Comparison of ENCODE assay signal across 7 mouse cellular contexts in the genomic region with DNA sequence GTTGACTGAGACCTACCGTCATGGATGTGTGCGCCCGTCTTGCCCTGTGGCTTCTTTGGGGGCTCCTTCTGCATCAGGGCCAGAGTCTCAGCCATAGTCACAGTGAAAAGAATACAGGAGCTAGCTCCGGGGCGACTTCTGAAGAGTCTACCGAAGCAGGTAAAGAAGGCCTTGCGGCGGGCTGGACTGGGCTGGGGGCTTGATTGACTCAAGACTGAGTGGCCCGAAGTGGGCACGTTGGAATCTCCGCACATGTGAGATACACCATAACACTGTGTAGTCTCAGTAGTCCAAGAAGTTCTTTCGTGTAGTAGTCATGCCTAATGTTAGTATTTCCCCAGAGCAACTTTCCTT. TPM values are rescaled to one million over a fixed set of nuclear protein-coding genes. Genes with fewer than 3 reads are reported as not detected.
DNase-seq lines count a peak whose midpoint lies in the region; ATAC-seq lines count a peak whose summit lies in the region.

No protein-coding gene starts in this region.

- peaks cover 51% of the 10 kb centered on the region for H3K4me1 ChIP-seq in megakaryocyte, embryonic 14.5 days
- H3K4me1 ChIP-seq in erythroblast, embryonic 14.5 days (ENCODE audit: control insufficient read depth), result peaks cover 54% of the 10 kb centered on the region
- peaks cover 8% of the 10 kb centered on the region for H3K4me1 ChIP-seq in limb, embryonic 12.5 days (replicated peaks)
- peaks cover 8% of the 10 kb centered on the region; the same call in 1 of the 2 replicates for H3K4me1 ChIP-seq in stomach, embryonic 14.5 days (ENCODE audit: control insufficient read depth, insufficient read depth, low read length)

- H3K9me3 ChIP-seq in megakaryocyte, embryonic 14.5 days, result no peaks in the 10 kb centered on the region
- H3K9me3 ChIP-seq in erythroblast, embryonic 14.5 days (ENCODE audit: control insufficient read depth, low read length), result no peaks in the 10 kb centered on the region
- no peaks in the 10 kb centered on the region for H3K9me3 ChIP-seq in limb, embryonic 12.5 days
- no peaks in the 10 kb centered on the region for H3K9me3 ChIP-seq in stomach, embryonic 14.5 days (ENCODE audit: control insufficient read depth, low read depth, low read length)

- no peak for DNase-seq in right cerebral cortex, postnatal 25 days
- DNase-seq in urinary bladder, adult 2 months (ENCODE audit: low spot score), result no peak

- H3K4me3 ChIP-seq in megakaryocyte, embryonic 14.5 days (replicated peaks), result peak overlapping the region; percentile 99
- peak overlapping the region; percentile 97 for H3K4me3 ChIP-seq in erythroblast, embryonic 14.5 days (replicated peaks)
- peak overlapping the region; percentile 87 for H3K4me3 ChIP-seq in limb, embryonic 12.5 days (replicated peaks)
- H3K4me3 ChIP-seq in stomach, embryonic 14.5 days (ENCODE audit: low read depth, low read length), result peak overlapping the region; percentile 84

- H3K36me3 ChIP-seq in megakaryocyte, embryonic 14.5 days (replicated peaks; ENCODE audit: low read length), result peaks cover 26% of the 10 kb centered on the region
- H3K36me3 ChIP-seq in erythroblast, embryonic 14.5 days (ENCODE audit: control insufficient read depth), result peaks cover 15% of the 10 kb centered on the region
- no peaks in the 10 kb centered on the region for H3K36me3 ChIP-seq in limb, embryonic 12.5 days
- no peaks in the 10 kb centered on the region for H3K36me3 ChIP-seq in stomach, embryonic 14.5 days (ENCODE audit: control insufficient read depth, insufficient read depth, low read length)

- no peak for ATAC-seq in megakaryocyte, adult 5-6 weeks (ENCODE audit: poor library complexity, severe bottlenecking)
- no peak for ATAC-seq in limb, embryonic 12.5 days (ENCODE audit: insufficient number of reproducible peaks, insufficient read depth, low FRiP score, low TSS enrichment, low read depth)
- no peak for ATAC-seq in stomach, embryonic 14.5 days (ENCODE audit: insufficient number of reproducible peaks, insufficient read depth, low FRiP score, low read depth)

- WGBS in limb, embryonic 12.5 days, result 7% methylated on average over 12 of the region's 12 CpGs
- 11% methylated on average over 12 of the region's 12 CpGs for WGBS in stomach, embryonic 14.5 days

- no peaks in the 10 kb centered on the region for H3K27me3 ChIP-seq in megakaryocyte, embryonic 14.5 days (replicated peaks)
- H3K27me3 ChIP-seq in erythroblast, embryonic 14.5 days (ENCODE audit: control insufficient read depth), result no peaks in the 10 kb centered on the region
- peaks cover 8% of the 10 kb centered on the region for H3K27me3 ChIP-seq in limb, embryonic 12.5 days
- no peaks in the 10 kb centered on the region for H3K27me3 ChIP-seq in stomach, embryonic 14.5 days (ENCODE audit: control insufficient read depth, insufficient read depth, low read length)

- peak overlapping the region; percentile 70 for H3K9ac ChIP-seq in limb, embryonic 12.5 days (replicated peaks)
- peak overlapping the region; percentile 65 for H3K9ac ChIP-seq in stomach, embryonic 14.5 days (replicated peaks; ENCODE audit: low read depth, low read length)

- H3K27ac ChIP-seq in limb, embryonic 12.5 days, result no peak overlapping the region
- H3K27ac ChIP-seq in stomach, embryonic 14.5 days (ENCODE audit: low read length), result peak overlapping the region; percentile 6; the same call in 1 of the 2 replicates

- H3K4me2 ChIP-seq in limb, embryonic 12.5 days, result peak overlapping the region; percentile 73
- H3K4me2 ChIP-seq in stomach, embryonic 14.5 days (replicated peaks; ENCODE audit: low read depth, low read length), result peak overlapping the region; percentile 96

RNA-seq across cellular contexts. Expression of a gene that starts 0.8 kb away (rescaled TPM):
- 106 and 312 TPM in 2 replicates for polyA plus RNA-seq in megakaryocyte, embryonic 14.5 days (2012; ENCODE audit: insufficient read depth, low replicate concordance)
- 28.0 and 28.8 TPM in 2 replicates for total RNA-seq in megakaryocyte, adult 5-6 weeks (2015)
- 35.5 and 59.3 TPM in 2 replicates for total RNA-seq in megakaryocyte, adult 5-6 weeks (2017)
- 2.7 and 2.9 TPM in 2 replicates for polyA plus RNA-seq in erythroblast, embryonic 14.5 days (2012)
- 17.7 and 25.3 TPM in 2 replicates for polyA plus RNA-seq in limb, embryonic 12.5 days (2016; fragmentation: Nextera tagmentation; extraction: Ambion mirVana)
- polyA plus RNA-seq in stomach, embryonic 14.5 days (2014; fragmentation: Nextera tagmentation; extraction: Ambion mirVana), result 24.9 and 25.6 TPM in 2 replicates
- polyA plus RNA-seq in urinary bladder, adult 2 months (2012; rRNA removed), result 89.4 and 107 TPM in 2 replicates

RNA-seq across cellular contexts. Expression of a gene that starts 12.5 kb away (rescaled TPM):
- 210 and 238 TPM in 2 replicates for polyA plus RNA-seq in megakaryocyte, embryonic 14.5 days (2012; ENCODE audit: insufficient read depth, low replicate concordance)
- 359 and 397 TPM in 2 replicates for total RNA-seq in megakaryocyte, adult 5-6 weeks (2015)
- 89.0 and 112 TPM in 2 replicates for total RNA-seq in megakaryocyte, adult 5-6 weeks (2017)
- 7.6 and 15.0 TPM in 2 replicates for polyA plus RNA-seq in erythroblast, embryonic 14.5 days (2012)
- polyA plus RNA-seq in limb, embryonic 12.5 days (2016; fragmentation: Nextera tagmentation; extraction: Ambion mirVana), result 47.8 and 50.4 TPM in 2 replicates
- polyA plus RNA-seq in stomach, embryonic 14.5 days (2014; fragmentation: Nextera tagmentation; extraction: Ambion mirVana), result 61.6 and 65.1 TPM in 2 replicates
- polyA plus RNA-seq in urinary bladder, adult 2 months (2012; rRNA removed), result 47.2 and 67.2 TPM in 2 replicates

RNA-seq across cellular contexts. Expression of a gene that starts 58.4 kb away (rescaled TPM):
- 8.0 and 17.3 TPM in 2 replicates for polyA plus RNA-seq in megakaryocyte, embryonic 14.5 days (2012; ENCODE audit: insufficient read depth, low replicate concordance)
- total RNA-seq in megakaryocyte, adult 5-6 weeks (2015), result 32.7 and 38.7 TPM in 2 replicates
- total RNA-seq in megakaryocyte, adult 5-6 weeks (2017), result 19.7 and 20.0 TPM in 2 replicates
- polyA plus RNA-seq in erythroblast, embryonic 14.5 days (2012), result 0.14 and 1.5 TPM in 2 replicates
- polyA plus RNA-seq in limb, embryonic 12.5 days (2016; fragmentation: Nextera tagmentation; extraction: Ambion mirVana), result 82.0 and 84.9 TPM in 2 replicates
- polyA plus RNA-seq in stomach, embryonic 14.5 days (2014; fragmentation: Nextera tagmentation; extraction: Ambion mirVana), result 99.0 and 103 TPM in 2 replicates
- polyA plus RNA-seq in urinary bladder, adult 2 months (2012; rRNA removed), result 58.9 and 64.7 TPM in 2 replicates

RNA-seq across cellular contexts. Expression of a gene that starts 58.4 kb away (rescaled TPM):
- polyA plus RNA-seq in megakaryocyte, embryonic 14.5 days (2012; ENCODE audit: insufficient read depth, low replicate concordance), result 0.81 and 1.1 TPM in 2 replicates
- 55.6 and 60.6 TPM in 2 replicates for total RNA-seq in megakaryocyte, adult 5-6 weeks (2015)
- 39.4 and 43.7 TPM in 2 replicates for total RNA-seq in megakaryocyte, adult 5-6 weeks (2017)
- 0.17 and 0.18 TPM in 2 replicates for polyA plus RNA-seq in erythroblast, embryonic 14.5 days (2012)
- polyA plus RNA-seq in limb, embryonic 12.5 days (2016; fragmentation: Nextera tagmentation; extraction: Ambion mirVana), result 50.5 and 51.8 TPM in 2 replicates
- polyA plus RNA-seq in stomach, embryonic 14.5 days (2014; fragmentation: Nextera tagmentation; extraction: Ambion mirVana), result 51.6 and 53.5 TPM in 2 replicates
- 17.6 and 20.9 TPM in 2 replicates for polyA plus RNA-seq in urinary bladder, adult 2 months (2012; rRNA removed)
